Mouse (Mus musculus): ENCODE measurements around the gene Aebp2.

The Aebp2 gene

DNA sequence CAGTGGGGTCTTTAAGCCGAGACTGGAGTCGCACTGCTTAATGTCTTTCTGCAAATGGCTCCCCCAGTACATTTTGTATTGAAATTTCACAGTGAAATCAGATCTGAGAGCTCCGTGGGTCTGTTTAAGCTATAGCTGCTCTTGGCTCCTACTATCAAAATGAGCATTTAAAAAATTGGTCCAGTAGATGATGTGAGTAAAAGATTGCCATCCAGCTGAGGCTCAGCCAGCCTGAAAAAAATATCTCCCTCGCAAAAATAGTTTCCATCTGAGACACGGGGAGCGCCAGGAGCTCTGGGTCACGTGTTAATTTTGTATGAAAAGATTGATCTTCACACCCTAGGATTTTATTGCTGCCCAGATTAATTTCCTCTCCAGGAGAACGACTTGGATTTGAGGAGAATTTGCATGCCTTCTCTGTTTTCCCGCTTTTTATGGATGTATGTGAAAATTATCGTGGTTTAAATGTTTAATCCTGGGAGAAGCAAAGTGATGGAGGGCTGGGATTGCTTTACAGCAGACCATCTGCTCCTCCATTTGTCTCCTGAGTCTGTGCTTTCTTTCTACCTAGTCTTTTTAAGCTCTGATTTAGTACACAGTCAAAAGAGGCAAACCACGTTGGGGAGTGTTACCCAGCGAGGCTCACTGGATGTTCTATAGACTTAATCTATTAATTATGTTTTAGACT lies 73.9 kb downstream of the Aebp2 start:
- DNase-seq (ENCODE audit: low read depth, low spot score) = no peak

- no peak for DNase-seq (ENCODE audit: low read depth, low spot score)
These were observed 75.5 kb downstream of the Aebp2 start for GRCm38 (mm10) chr6:140697994-140698393.

DNA sequence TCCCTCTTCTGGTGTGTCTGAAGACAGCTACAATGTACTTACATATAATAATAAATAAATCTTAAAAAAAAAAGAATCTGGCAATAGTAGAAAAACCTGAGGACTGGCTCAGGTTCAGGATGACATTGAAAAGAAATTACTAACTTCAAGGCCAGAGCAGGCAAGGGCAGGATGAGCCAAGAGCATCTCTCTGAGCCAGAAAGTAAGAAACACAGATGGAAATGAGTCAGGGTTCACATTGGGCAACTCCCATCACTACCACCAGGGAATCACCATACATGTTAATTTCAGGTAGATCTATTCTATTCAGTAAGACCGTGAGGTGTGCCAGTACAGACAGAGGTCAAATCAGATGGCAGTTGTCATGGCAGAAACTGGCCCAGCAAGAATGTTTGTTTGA lies 76.1 kb downstream of the Aebp2 start:
- no peak for DNase-seq (ENCODE audit: low read depth, low spot score)

DNA sequence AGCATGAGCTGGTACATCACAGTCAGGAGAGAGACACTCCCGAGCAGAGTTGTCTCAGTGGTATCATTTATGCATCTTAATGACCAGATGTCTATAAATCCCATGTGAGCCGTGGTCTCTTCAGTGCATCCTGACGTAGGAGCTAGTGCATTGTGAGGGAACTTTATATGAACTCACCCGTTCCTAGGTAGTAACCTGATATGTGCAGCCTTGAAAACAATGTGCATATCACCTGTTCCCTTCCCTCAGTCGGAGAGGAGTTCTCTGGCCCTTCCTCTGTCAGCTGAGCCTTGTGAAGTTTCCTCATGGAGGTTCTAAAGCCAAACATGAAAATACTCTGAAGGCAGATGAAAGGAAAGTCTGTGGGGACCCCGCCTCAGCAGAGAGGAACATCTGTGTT lies 78.8 kb downstream of the Aebp2 start:
- DNase-seq (ENCODE audit: low read depth, low spot score) = no peak

DNA sequence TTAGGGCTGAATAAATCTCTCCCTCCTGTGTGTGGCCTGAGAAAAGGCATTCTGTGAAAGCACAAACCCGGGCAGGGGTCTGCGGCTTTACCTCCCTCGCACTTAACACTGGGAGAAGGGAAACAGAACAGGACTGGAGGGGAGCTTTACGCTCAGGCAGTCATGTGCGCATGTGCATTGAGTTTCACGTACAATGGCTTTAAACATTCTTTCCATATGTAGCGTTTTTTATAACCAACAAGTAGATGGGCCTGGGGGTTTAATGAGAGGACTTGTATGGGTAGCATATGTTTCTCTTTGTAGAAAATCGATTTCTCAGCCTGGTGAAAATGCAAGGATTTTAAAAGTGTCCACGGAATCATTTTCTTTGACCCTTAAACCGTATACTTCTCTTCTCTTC lies 82.7 kb downstream of the Aebp2 start:
- no peak for DNase-seq (ENCODE audit: low read depth, low spot score)

DNA sequence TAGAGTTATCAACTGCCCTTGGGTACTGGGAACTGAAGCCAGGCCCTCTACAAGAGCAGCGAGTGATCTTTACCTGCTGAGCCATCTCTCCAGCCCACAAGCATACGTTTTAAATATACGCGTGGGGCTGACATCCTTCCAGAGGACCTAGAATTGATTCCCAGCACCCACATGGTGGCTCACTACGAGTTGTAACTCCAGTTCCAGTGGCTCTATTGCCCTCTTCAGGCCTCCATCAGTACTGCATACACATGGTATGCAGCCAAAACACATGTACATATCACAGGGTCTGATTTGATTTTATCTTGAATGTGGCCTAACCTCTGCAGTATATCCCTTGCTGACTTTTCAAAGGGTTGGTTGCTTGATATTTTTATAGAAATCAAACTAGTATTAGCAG lies 83.6 kb downstream of the Aebp2 start:
- no peak for DNase-seq (ENCODE audit: low read depth, low spot score)

- DNase-seq (ENCODE audit: low read depth, low spot score) = no peak
These were observed 85.6 kb downstream of the Aebp2 start for GRCm38 (mm10) chr6:140708059-140708458.

GRCm38 (mm10) chr6:140709415-140710107 lies 87.1 kb downstream of the Aebp2 start:
- no peak for DNase-seq (ENCODE audit: low read depth, low spot score)

- peak; percentile 48 for DNase-seq (ENCODE audit: low read depth, low spot score)
These were observed 90.3 kb downstream of the Aebp2 start for GRCm38 (mm10) chr6:140712754-140713153.

- DNase-seq (ENCODE audit: low read depth, low spot score) = peak; percentile 53
These were observed 92.5 kb downstream of the Aebp2 start for GRCm38 (mm10) chr6:140714905-140715365.

- DNase-seq (ENCODE audit: low read depth, low spot score) = no peak
These were observed 99.6 kb downstream of the Aebp2 start for GRCm38 (mm10) chr6:140722058-140722457.

All from embryo, embryonic 11.5 days (tissue).